Mouse (Mus musculus) cerebellum, adult 2 months (tissue): Measurements from ENCODE around the gene Medag. TPM values are rescaled to one million over a fixed set of nuclear protein-coding genes. Genes with fewer than 3 reads are reported as not detected.

Experiments
- DNase-seq, 2 experiments: peaks; one replicate each; pipeline ENCODE4 v3.0.0; 2021
- H3K27ac ChIP-seq: fragments of 200-500 bp; 2 replicates; pipeline ENCODE4 v1.5.1; 2012; ENCODE audit warnings: low read length, control low read depth, inconsistent platforms; ENCODE audit not compliant: insufficient read depth
- H3K27me3 ChIP-seq: fragments of 200-500 bp; 2 replicates; pipeline ENCODE4 v1.6.1; 2012; ENCODE audit warnings: inconsistent platforms, mild to moderate bottlenecking, low read length, moderate library complexity; ENCODE audit not compliant: control insufficient read depth, insufficient read depth
- H3K4me1 ChIP-seq: fragments of 200-500 bp; 2 replicates; pipeline ENCODE4 v1.6.1; 2011; ENCODE audit warnings: low read length; ENCODE audit not compliant: control insufficient read depth, insufficient read depth
- H3K4me3 ChIP-seq: fragments of 200-500 bp; replicated peaks from 2 replicates; pipeline ENCODE3; 2011; ENCODE audit warnings: mild to moderate bottlenecking, low read depth, low read length, control low read depth; ENCODE audit not compliant: insufficient read depth
- CTCF ChIP-seq: fragments of 200-500 bp; IDR thresholded peaks from 2 replicates; pipeline ENCODE4 v1.5.1; 2011; ENCODE audit warnings: low read depth, mild to moderate bottlenecking, control low read depth, low read length, moderate library complexity, borderline replicate concordance; ENCODE audit not compliant: insufficient read depth
- POLR2A ChIP-seq: fragments of 200-500 bp; IDR thresholded peaks from 2 replicates; pipeline ENCODE4 v1.6.1; 2011; ENCODE audit warnings: low read length, control low read depth, borderline replicate concordance; ENCODE audit not compliant: insufficient read depth
- WGBS: fragments of 180-500 bp; shearing (Covaris S2); methylation state at CpG from one replicate; pipeline ENCODE4 v1.1.7; 2018; 5-methylcytosine and 5-hydroxymethylcytosine counted together
- polyA plus RNA-seq: library from polyadenylated mRNA; depleted of rRNA; stranded (reverse); fragments of >200 nt; gene quantifications from 2 replicates; pipeline ENCODE4 v1.2.3, GENCODE M21; 2012; rRNA removed

The Medag gene
- polyA plus RNA-seq, 1 experiment: 14.2 TPM

DNA sequence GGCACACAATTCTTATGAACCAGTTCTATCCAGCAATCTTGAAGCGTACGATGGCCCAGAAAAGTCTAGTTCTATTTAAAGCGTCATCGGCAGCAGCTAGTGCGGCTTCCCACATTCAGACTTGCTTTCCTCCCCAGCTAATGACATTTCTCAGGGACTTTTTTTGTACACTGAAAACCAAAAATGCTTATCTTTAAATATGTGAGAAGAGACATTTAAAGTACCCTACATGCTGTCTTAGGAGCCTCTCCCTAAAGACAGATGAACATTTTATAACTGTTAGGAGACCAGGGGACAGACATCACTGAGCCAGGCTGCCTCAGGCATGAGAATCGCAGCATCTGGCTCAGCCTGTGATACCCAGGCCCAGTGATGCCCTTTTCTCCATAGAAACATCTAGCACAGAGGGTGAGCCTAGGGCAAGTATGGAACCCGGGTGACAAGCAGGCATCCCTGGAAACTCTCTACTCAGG, 39.7 kb downstream of the Medag start:
- WGBS: 89% methylated on average over 7 of the region's 7 CpGs
- Histone ChIP-seq H3K4me1 (no peaks in the 10 kb centered on the region), H3K27ac (no peak overlapping the region), H3K4me3 (no peak overlapping the region), H3K27me3 (no peaks in the 10 kb centered on the region; the same call in 1 of the 2 replicates)
- TF ChIP-seq POLR2A: no peak
- no peak for TF ChIP-seq CTCF
- no peak for DNase-seq

DNA sequence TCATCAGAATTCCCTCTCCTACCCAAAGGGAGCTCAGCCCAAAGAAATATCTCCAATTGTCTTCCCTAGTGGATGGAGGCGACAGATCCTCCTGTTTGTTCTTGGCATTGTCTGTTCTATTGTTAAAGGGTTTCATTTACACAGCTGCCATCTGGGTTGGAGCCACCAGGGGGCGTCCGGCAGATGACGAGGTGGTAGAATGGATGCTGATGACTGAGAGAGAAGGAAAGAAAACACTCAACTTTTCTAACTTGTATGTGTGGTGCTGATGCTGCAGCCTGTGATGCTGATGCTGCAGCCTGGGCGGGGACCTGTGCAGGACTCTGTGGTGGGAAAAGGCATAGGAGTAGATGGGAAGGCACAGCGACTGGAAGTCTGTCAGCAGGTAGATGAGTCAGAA, 42.7 kb downstream of the Medag start:
- Histone ChIP-seq H3K27me3 (no peaks in the 10 kb centered on the region), H3K4me1 (no peaks in the 10 kb centered on the region), H3K27ac (no peak overlapping the region), H3K4me3 (no peak overlapping the region)
- TF ChIP-seq POLR2A (no peak), CTCF (peak; percentile 71)
- peak; percentile 56 to 75 for DNase-seq
- 33% methylated on average over 6 of the region's 6 CpGs for WGBS

DNA sequence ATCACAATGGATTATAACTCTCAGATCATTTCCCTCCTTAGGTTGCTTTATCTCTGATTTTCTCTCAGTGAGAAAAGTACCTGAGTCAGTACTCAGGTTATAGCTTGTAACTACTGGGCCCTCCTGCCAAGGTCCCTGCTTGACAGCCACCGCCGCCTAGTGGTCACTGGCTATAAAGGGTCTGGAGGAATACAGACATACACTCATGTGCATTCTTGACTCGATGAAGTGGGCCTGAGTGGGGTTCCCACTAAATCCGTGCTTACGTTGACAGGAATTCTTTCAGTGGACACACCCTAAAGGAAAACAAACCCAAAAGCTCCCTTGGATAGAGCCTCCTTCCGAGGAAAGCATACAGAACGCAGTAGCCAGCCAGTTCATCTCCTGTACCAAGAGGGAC, 45.0 kb downstream of the Medag start:
- H3K27me3 ChIP-seq: no peaks in the 10 kb centered on the region
- DNase-seq: no peak
- TF ChIP-seq CTCF (no peak), POLR2A (no peak)
- no peak overlapping the region for H3K27ac ChIP-seq
- no peak overlapping the region for H3K4me3 ChIP-seq
- 94% methylated on average over 7 of the region's 7 CpGs for WGBS
- H3K4me1 ChIP-seq: no peaks in the 10 kb centered on the region

DNA sequence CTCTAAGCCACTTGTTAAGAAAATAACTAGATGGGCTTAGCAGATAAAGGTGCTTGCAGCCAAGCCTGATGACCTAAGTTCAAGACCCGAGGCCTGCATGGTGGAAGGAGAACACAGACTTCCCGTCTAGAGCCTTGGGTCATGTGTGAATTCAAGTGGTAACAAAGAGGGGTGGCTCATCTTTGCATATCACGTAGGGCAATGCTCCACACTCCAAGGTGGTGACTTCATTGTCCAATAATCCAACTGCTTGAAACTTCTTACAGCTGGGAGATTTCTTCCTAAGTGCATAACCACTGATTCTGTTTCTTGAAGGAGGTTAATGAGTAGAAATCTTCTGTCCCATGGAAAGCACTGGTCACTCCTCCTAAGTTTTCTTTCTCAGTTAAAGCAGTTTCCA, 50.5 kb downstream of the Medag start:
- WGBS: 88% methylated on average over 3 of the region's 3 CpGs
- H3K4me3 ChIP-seq: no peak overlapping the region
- no peaks in the 10 kb centered on the region for H3K4me1 ChIP-seq
- no peak for DNase-seq
- TF ChIP-seq POLR2A (no peak), CTCF (no peak)
- H3K27me3 ChIP-seq: no peaks in the 10 kb centered on the region
- H3K27ac ChIP-seq: no peak overlapping the region

DNA sequence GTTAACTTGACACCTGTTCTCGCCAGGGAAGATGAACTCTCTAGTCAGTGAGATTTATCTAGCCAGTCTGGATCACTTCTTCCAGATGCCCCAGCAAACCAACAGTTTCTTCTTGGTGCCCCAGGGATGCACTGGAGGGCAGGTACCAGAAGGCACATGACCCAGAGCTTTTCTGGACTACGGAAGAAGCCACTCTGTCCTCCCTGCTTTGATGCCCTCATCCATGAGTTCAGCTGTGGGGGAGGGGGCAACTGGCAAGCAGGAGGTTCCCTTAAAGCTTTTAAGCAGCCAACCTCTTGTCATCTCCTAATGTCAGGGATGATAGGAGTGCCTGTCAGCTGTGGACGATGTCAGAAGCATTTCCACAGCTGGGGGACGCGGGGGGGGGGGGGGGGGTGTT, 53.8 kb downstream of the Medag start:
- no peak for TF ChIP-seq POLR2A
- TF ChIP-seq CTCF: no peak
- H3K27me3 ChIP-seq: no peaks in the 10 kb centered on the region
- no peak for DNase-seq

DNA sequence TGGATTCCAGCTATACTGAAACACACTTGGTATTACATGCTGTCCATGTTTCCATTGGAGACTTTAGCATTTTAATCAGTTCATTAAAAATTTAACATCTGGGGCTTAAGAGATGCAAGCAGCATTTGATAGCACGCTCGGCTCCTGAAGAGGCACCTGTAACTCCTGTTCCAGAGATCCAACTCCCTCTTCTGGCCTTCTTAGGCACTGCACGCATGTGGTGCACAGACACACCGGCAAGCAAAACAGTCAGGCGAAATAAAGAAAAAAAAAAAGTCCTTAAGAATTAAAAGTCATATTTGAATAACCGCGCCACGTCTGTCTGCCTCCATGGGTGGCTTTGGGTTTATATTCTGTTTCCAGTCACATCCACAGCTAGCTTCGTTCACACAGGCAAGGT, 62.6 kb downstream of the Medag start:
- 96% methylated on average over 9 of the region's 9 CpGs for WGBS
- TF ChIP-seq CTCF: no peak
- TF ChIP-seq POLR2A: no peak
- H3K27ac ChIP-seq: no peak overlapping the region
- H3K27me3 ChIP-seq: no peaks in the 10 kb centered on the region; the same call in 1 of the 2 replicates
- no peak for DNase-seq
- H3K4me3 ChIP-seq: no peak overlapping the region
- H3K4me1 ChIP-seq: no peaks in the 10 kb centered on the region

More for the DNA sequence above, 53.8 kb downstream of the Medag start:
- WGBS: 34% methylated on average over 5 of the region's 5 CpGs
- H3K4me3 ChIP-seq: no peak overlapping the region
- H3K4me1 ChIP-seq: no peaks in the 10 kb centered on the region
- H3K27ac ChIP-seq: no peak overlapping the region

DNA sequence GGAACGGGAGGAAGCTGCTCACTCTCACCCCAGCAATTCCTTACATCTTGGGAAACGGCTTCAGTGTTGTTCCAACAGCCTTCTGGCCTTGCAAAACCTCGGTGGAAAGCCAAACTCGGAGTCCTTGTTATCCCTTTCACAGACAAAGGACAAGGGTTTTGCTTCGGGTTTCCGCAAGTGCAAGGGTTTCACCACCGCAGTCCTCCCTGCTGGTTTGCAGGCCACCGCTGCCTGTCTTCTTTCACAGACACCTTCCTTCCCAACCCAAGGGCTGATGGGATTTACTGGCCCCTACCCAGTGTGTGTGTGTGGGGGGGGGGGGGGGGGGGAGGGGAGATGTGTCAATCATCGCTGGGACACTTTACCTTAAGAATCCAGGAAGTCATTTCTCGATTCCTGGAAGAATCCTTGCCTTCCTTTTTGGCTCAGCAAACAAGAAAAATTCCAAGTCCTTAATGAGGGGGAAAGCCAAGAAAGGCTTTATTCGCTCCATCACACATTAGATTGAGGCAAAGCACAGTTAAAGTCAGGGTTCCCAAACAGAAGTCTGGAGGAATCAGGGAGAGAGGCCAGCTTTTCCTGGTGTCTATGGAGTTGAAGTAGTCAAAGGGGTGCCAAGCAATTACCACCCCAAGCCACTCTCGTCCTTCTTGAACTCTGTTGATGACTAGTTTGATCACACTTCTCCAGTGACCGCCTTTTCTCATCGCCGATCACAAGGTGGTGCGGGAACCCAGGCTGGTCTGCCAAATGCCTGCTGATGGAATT, 63.3 kb downstream of the Medag start:
- TF ChIP-seq POLR2A (no peak), CTCF (no peak)
- DNase-seq: no peak
- Histone ChIP-seq H3K4me3 (no peak overlapping the region), H3K27me3 (no peaks in the 10 kb centered on the region; the same call in 1 of the 2 replicates), H3K4me1 (no peaks in the 10 kb centered on the region), H3K27ac (no peak overlapping the region)
- 41% methylated on average over 16 of the region's 16 CpGs for WGBS

Other genes starting within 250 kb of the Medag start
- gene Uspl1, start 227.4 kb upstream of the Medag start, polyA plus RNA-seq: 29.8 and 31.8 TPM in 2 replicates
- 180 and 186 TPM in 2 replicates for gene Hmgb1, start 227.3 kb upstream of the Medag start, polyA plus RNA-seq
- 12.5 and 13.5 TPM in 2 replicates for gene Alox5ap, start 147.0 kb upstream of the Medag start, polyA plus RNA-seq
- gene Tex26, start 27.9 kb downstream of the Medag start, polyA plus RNA-seq: 0.30 and 0.34 TPM in 2 replicates
- 0.24 and 0.29 TPM in 2 replicates for gene Wdr95, start 116.9 kb downstream of the Medag start, polyA plus RNA-seq
- gene Hsph1, start 224.6 kb downstream of the Medag start, polyA plus RNA-seq: 111 and 124 TPM in 2 replicates